Mouse (Mus musculus) hindbrain, embryonic 12.5 days (tissue): ENCODE results near the gene Decr2. TPM values are rescaled to one million over a fixed set of nuclear protein-coding genes. Genes with fewer than 3 reads are reported as not detected.

Experiments
- ATAC-seq: fragments of 200-750 bp; cut with Nextera tagmentation; 2 replicates; pipeline ENCODE4 v1.8.0; 2017; ENCODE audit warnings: moderate TSS enrichment; ENCODE audit not compliant: low FRiP score
- H3K27ac ChIP-seq: fragments of 300-500 bp; sonication (generic); 2 replicates; pipeline ENCODE4 v1.5.1; 2016; ENCODE audit warnings: mild to moderate bottlenecking
- H3K27me3 ChIP-seq: fragments of 300-500 bp; sonication (generic); 2 replicates; pipeline ENCODE4 v1.6.1; 2016; ENCODE audit warnings: mild to moderate bottlenecking
- H3K36me3 ChIP-seq: fragments of 300-500 bp; sonication (generic); 2 replicates; pipeline ENCODE4 v1.6.1; 2016; ENCODE audit warnings: mild to moderate bottlenecking
- H3K4me1 ChIP-seq: fragments of 300-500 bp; sonication (generic); 2 replicates; pipeline ENCODE4 v1.6.1; 2016
- H3K4me2 ChIP-seq: fragments of 300-500 bp; sonication (generic); replicated peaks from 2 replicates; pipeline ENCODE4 v1.6.1; 2016; ENCODE audit warnings: mild to moderate bottlenecking
- H3K4me3 ChIP-seq: fragments of 300-500 bp; sonication (generic); 2 replicates; pipeline ENCODE4 v1.5.1; 2016; ENCODE audit warnings: mild to moderate bottlenecking
- H3K9ac ChIP-seq: fragments of 300-500 bp; sonication (generic); 2 replicates; pipeline ENCODE4 v1.6.1; 2016; ENCODE audit warnings: mild to moderate bottlenecking, moderate library complexity
- H3K9me3 ChIP-seq: fragments of 300-500 bp; sonication (generic); replicated peaks from 2 replicates; pipeline ENCODE4 v1.6.1; 2016; ENCODE audit warnings: mild to moderate bottlenecking
- WGBS: fragments of 180-500 bp; shearing (Covaris S2); methylation state at CpG from one replicate; pipeline ENCODE4 v1.1.7; 2016; 5-methylcytosine and 5-hydroxymethylcytosine counted together
- polyA plus RNA-seq: library from polyadenylated mRNA; unstranded; fragments of >200 nt; fragmentation: Nextera tagmentation; extraction: Ambion mirVana; gene quantifications from 2 replicates; pipeline ENCODE4 v1.2.1, GENCODE M21; 2016

Decr2 gene
- polyA plus RNA-seq, 1 experiment from 2014 or later: 33.8 TPM

DNA sequence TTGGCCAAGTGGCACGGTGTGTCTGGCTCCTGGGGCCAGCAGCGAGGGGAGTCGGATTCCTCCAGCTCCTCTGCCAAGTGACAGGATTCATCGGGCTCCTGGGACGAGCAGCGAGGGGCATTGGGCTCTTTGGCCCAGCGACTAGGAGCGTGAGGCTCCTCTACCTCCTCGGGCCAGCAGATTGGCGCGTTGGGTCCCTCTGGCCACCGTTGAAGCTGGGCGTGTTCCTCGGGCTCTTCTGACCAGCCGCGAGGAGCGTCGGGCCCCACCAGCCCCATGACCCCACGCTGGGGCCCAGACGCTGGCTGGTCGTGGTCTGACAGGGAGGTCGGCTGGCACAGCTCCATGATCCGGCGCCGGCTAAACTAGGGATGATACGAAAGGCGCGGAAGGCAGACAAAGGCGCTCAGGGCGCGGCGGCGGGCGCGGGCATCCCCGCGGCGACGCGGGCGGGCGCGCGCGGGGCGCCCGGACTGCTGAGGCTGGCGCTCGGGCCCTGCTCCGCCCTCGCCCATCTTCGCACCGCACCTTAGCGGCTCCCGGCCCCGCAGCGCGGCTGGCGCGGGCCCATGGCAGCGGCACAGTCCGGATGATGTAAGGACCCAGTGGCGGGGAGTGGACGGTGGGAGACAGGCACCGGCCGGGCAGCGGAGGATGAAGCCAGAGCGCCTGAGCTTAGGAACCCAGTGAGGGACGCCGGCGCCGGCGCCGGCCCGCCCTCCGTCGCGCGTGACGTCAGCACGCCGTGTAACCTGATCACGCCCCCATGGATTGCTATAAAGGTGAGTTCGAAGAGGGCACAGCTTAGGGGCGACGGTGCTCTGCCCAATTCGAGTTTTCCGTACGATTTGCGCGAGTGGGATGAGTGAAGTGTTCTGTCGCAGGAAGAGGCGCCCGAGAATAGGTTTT is 21.1 kb downstream of the Decr2 start, which contains the start of gene Rab11fip3:
Gene Rab11fip3 (minus strand): TSS at position 725 of the 909 bp plus-strand sequence.
- peak within 1 kb of the TSS; percentile 94 for H3K27ac ChIP-seq
- peak within 1 kb of the TSS; percentile 74 for H3K4me3 ChIP-seq
- peaks cover 14% of the 10 kb centered on the region; the same call in 1 of the 2 replicates for H3K27me3 ChIP-seq
- peaks cover 9% of the 10 kb centered on the region for H3K36me3 ChIP-seq
- no peaks in the 10 kb centered on the region for H3K9me3 ChIP-seq
- under 1% methylated on average over 91 of the region's 94 CpGs for WGBS
- ATAC-seq: peak; percentile 93
- H3K4me2 ChIP-seq: peak within 1 kb of the TSS; percentile 100
- H3K9ac ChIP-seq: peak within 1 kb of the TSS; percentile 85
- peaks cover 47% of the 10 kb centered on the region for H3K4me1 ChIP-seq

DNA sequence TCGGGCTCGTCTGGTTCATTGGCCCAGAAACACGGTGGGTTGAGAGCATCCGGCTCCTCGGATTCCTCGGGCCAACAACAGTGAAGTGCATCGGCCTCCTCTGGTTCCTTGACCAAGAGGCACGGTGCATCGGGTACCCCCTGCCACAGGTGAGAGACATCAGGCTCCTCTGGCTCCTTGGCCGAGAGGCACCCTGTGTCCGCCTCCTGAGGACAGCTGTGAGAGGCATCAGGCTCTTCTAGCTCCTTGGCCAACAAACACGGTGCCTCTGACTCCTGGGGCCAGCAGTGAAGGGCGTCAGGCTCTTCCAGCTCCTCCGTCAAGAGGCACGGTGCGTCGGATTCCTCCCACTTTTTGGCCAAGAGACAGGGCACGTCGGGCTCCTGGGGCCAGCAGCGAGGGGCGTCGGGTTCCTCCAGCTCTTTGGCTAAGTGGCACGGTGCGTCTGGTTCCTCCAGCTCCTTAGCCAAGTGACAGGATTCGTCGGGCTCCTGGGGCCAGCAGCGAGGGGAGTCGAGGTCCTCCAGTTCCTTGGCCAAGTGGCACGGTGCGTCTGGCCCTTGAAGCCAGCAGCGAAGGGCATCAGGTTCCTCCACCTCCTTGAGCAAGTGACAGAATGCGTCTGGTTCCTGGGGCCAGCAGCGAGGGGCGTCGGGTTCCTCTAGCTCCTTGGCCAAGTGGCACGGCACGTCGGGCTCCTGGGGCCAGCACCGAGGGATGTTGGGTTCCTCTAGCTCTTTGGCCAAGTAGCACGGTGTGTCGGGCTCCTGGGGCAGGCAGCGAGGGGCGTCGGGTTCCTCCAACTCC is 21.9 kb downstream of the Decr2 start:
- Histone ChIP-seq H3K27ac (peak overlapping the region; percentile 94; the same call in 1 of the 2 replicates), H3K9me3 (no peaks in the 10 kb centered on the region), H3K36me3 (peaks cover 15% of the 10 kb centered on the region), H3K27me3 (peaks cover 13% of the 10 kb centered on the region; the same call in 1 of the 2 replicates), H3K4me1 (peaks cover 53% of the 10 kb centered on the region), H3K9ac (peak overlapping the region; percentile 85), H3K4me2 (peak overlapping the region; percentile 100), H3K4me3 (peak overlapping the region; percentile 74)
- 2% methylated on average over 44 of the region's 44 CpGs for WGBS
- ATAC-seq: no peak

DNA sequence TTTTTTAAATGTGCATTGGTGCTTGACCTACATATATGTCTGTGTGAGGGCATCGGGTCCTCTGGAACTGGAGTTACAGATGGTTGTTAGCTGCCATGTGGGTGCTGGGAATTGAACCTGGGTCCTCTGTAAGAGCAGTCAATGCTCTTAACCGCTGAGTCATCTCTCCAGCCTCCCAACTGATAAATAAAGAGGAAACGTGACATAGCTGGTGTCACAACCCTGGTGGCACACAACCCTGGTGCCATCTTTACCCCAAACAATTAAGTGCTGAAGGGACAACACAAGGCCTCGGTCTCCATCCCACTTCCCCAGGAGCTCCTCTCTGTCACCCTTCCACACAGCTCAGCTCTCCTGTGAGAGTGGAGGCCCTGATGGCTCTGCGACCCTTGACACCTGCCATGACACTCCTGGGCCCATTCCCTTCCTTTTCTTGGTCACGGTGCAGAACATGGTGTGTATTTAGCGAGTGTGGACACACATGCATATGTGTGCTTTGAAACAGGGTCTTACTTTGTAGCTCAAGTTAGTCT is 23.6 kb downstream of the Decr2 start:
- H3K9ac ChIP-seq: peak overlapping the region; percentile 85; the same call in 1 of the 2 replicates
- no peak for ATAC-seq
- WGBS: 90% methylated on average over 7 of the region's 7 CpGs
- peaks cover 10% of the 10 kb centered on the region; the same call in 1 of the 2 replicates for H3K27me3 ChIP-seq
- H3K36me3 ChIP-seq: peaks cover 21% of the 10 kb centered on the region
- no peak overlapping the region for H3K27ac ChIP-seq
- H3K4me1 ChIP-seq: peaks cover 60% of the 10 kb centered on the region
- peak overlapping the region; percentile 74 for H3K4me3 ChIP-seq
- no peaks in the 10 kb centered on the region for H3K9me3 ChIP-seq
- peak overlapping the region; percentile 100 for H3K4me2 ChIP-seq

DNA sequence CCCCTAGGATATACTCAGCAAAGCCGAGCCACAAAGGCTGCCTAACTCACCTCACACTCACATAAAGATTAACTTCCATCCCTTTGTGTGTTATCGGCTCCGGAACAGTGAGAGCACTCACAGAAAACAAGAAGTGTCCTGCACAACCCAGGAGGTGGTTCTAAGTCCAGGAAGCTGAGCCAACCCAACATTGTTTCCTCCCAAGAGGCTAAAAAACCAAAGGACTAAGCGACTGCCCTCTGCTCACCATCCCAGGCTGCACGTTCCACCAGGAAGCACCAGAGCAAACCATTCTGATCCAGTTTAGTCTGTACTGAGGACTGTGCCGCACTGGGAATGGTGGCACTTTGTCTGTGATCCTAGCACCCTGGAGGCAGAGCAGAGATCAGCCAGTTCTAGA is 25.2 kb downstream of the Decr2 start:
- 66% methylated on average over 6 of the region's 6 CpGs for WGBS

DNA sequence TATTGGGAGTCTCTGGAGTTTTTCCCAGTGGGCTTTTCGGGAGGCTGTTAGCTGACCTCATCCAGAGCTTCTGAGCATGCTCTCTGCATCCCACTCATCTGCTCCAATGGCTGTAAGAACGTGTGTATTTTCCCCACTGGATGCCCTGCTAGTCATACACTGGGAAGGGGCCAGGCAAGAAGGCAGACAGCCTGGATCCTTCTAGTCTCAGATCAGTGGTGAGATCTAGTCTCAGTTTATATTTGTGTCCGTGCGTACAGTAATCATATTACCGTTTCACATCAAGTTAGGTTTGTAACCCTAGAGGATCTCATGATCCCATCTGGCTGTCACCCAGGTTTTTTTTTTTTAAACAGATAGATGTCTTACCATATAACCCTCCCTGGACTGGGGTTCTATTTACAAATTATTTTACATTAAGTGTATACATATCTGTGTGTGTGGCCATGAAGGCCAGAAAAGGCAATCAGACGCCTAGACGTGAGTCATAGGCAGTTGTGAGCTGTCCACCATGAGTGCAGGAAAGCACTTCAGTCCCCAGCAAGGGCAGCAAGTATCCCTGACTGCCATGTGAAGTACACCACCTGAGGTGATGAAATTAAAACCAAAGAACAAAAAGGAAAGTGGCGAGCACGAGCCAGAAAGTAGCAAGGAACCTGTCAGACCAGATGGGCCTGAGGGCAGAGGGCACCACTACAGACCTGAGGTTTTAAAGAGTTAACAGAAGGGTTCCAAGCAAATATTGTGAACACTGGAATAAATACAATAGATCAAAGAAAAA is 32.2 kb downstream of the Decr2 start:
- Histone ChIP-seq H3K27me3 (no peaks in the 10 kb centered on the region), H3K4me3 (no peak overlapping the region), H3K4me2 (no peak overlapping the region), H3K36me3 (peaks cover 44% of the 10 kb centered on the region), H3K4me1 (peaks cover 13% of the 10 kb centered on the region), H3K27ac (no peak overlapping the region), H3K9me3 (no peaks in the 10 kb centered on the region), H3K9ac (no peak overlapping the region)
- ATAC-seq: no peak
- 81% methylated on average over 9 of the region's 9 CpGs for WGBS

More for the DNA sequence above, 25.2 kb downstream of the Decr2 start:
- Histone ChIP-seq H3K9ac (peak overlapping the region; percentile 43), H3K4me1 (peaks cover 57% of the 10 kb centered on the region), H3K9me3 (no peaks in the 10 kb centered on the region), H3K4me2 (peak overlapping the region; percentile 36), H3K36me3 (peaks cover 27% of the 10 kb centered on the region), H3K27ac (no peak overlapping the region), H3K27me3 (no peaks in the 10 kb centered on the region), H3K4me3 (peak overlapping the region; percentile 17; the same call in 1 of the 2 replicates)
- ATAC-seq: no peak

DNA sequence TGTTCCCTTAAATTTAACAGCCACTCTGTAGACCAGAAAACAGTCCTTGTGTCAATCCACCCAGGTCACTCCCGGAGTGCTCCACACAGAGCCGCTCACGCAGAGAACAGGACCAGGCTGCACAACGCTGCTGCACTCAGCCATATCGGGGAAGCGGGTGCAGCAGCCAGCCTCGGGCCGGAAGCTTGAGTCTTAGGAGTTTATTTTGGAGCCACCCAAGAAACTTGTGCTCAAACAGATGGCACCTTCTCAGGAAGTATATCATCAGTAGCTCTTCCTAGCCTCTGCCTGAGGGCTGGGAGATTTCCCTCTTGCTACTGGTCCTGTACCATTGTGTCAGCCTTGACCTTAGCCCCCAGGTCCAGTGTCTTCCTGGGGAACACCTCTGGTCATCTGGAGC is 32.9 kb downstream of the Decr2 start:
- Histone ChIP-seq H3K4me1 (peaks cover 12% of the 10 kb centered on the region), H3K27ac (no peak overlapping the region), H3K9ac (no peak overlapping the region), H3K9me3 (no peaks in the 10 kb centered on the region), H3K4me3 (no peak overlapping the region), H3K4me2 (no peak overlapping the region), H3K27me3 (no peaks in the 10 kb centered on the region), H3K36me3 (peaks cover 44% of the 10 kb centered on the region)
- WGBS: 93% methylated on average over 8 of the region's 8 CpGs
- ATAC-seq: no peak

DNA sequence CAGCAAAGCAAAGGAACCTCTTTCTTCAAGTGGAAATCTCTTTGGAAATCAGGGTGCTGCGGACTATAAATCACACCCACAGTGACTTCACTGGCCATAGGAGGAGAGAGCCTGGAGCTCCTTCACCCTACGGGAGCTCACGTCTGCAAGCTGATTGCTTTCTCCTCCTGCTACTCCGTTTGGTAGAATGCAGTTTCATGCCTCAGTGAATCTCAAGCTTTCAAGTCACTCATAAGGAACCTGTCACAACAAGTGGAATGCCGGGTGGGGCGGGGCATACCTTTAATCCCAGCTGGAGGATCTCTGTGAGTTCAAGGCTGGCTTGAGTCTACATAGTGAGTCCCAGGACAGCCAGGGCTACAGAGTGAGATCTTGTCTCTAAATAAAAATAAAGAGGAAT is 35.0 kb downstream of the Decr2 start:
- H3K9me3 ChIP-seq: no peaks in the 10 kb centered on the region
- 54% methylated on average over 6 of the region's 6 CpGs for WGBS

DNA sequence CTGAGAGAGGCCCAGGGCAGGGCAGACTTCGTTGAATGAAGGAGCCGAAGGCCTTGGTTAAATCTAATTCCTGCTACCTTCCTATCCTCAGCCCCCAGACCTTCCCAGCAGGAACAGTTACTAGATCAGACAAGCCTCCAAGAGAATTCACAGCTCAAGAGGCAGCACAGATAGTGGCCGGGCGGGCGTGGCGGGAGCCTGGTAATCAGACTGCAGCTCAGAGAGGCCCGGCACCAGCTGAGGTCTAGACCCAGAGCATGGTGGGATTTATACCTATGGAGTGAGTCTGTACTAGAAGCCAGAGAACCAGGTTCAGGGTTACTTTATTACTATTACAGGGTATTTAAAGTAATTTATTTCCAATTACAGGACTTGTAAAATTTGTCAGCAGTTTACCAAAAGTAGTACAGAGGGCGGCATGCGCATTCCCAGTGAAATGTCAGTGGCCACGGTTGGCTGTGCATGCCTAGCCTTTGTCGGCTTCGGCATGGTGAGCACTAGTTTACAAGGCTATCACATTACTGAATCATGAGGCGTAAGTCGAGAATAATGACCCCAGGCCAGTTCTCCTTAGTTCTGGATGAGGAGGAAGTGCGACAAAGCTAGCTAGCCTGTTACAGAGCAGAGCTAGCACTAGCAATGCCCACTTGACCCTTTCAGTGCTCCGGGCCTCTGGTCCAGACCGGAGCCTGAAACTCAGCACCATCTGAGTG is 35.8 kb downstream of the Decr2 start:
- H3K27ac ChIP-seq: no peak overlapping the region
- H3K4me3 ChIP-seq: no peak overlapping the region
- peaks cover 5% of the 10 kb centered on the region; the same call in 1 of the 2 replicates for H3K4me1 ChIP-seq
- no peak for ATAC-seq
- no peak overlapping the region for H3K4me2 ChIP-seq
- WGBS: 72% methylated on average over 17 of the region's 17 CpGs
- H3K9me3 ChIP-seq: no peaks in the 10 kb centered on the region
- H3K36me3 ChIP-seq: peaks cover 27% of the 10 kb centered on the region
- H3K27me3 ChIP-seq: no peaks in the 10 kb centered on the region
- H3K9ac ChIP-seq: no peak overlapping the region

More for the DNA sequence above, 35.0 kb downstream of the Decr2 start:
- H3K4me3 ChIP-seq: no peak overlapping the region
- no peak for ATAC-seq
- H3K4me1 ChIP-seq: peaks cover 5% of the 10 kb centered on the region; the same call in 1 of the 2 replicates
- peaks cover 35% of the 10 kb centered on the region for H3K36me3 ChIP-seq
- H3K4me2 ChIP-seq: no peak overlapping the region
- no peak overlapping the region for H3K9ac ChIP-seq
- H3K27ac ChIP-seq: no peak overlapping the region
- no peaks in the 10 kb centered on the region for H3K27me3 ChIP-seq

DNA sequence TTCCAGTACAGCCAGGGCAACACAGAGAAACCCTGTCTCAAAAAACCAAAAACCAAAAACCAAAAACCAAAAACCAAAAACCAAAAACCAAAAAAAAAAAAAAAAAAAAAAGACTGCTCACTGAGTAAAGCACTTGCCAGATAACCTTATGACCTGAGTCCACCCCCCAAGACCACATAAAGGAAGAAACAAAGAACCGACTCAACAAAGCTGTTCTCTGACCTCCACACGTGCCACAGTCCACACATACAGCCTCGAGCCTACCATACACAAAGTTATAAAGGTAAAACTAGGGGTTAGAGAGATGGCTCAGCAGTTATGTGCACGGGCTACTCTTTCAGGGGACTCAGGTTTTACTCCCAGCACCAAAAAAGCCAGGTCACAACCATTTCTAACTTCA is 37.4 kb downstream of the Decr2 start:
- no peak for ATAC-seq
- no peaks in the 10 kb centered on the region for H3K27me3 ChIP-seq
- WGBS: 83% methylated on average over 4 of the region's 4 CpGs
- no peak overlapping the region for H3K4me3 ChIP-seq
- H3K4me1 ChIP-seq: peaks cover 5% of the 10 kb centered on the region; the same call in 1 of the 2 replicates
- H3K9me3 ChIP-seq: no peaks in the 10 kb centered on the region
- H3K4me2 ChIP-seq: no peak overlapping the region
- H3K9ac ChIP-seq: no peak overlapping the region
- peaks cover 16% of the 10 kb centered on the region; the same call in 1 of the 2 replicates for H3K36me3 ChIP-seq
- no peak overlapping the region for H3K27ac ChIP-seq

DNA sequence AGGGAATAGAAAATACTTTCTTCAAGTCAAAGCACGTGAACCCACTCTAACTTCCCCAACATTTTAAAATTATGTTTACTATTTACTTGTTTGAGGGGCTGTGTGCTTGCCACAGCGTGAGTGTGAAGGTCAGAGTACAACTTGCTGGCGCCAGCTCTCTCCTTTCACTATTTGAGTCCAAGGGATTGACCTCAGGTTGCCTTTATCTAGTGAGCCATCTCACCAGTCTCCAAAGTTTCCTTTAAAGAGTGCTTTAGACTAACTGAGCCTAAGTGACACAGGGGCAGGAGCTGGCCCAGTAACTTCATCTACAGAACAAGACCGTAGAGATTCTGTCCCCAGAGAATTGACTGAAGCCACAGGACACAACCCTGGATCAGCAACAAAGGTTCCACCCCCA is 38.1 kb downstream of the Decr2 start:
- no peaks in the 10 kb centered on the region for H3K9me3 ChIP-seq
- H3K27me3 ChIP-seq: no peaks in the 10 kb centered on the region
- no peak overlapping the region for H3K4me2 ChIP-seq
- no peak overlapping the region for H3K9ac ChIP-seq
- no peak overlapping the region for H3K4me3 ChIP-seq
- no peak for ATAC-seq
- WGBS: 92% methylated on average over 4 of the region's 4 CpGs
- H3K27ac ChIP-seq: no peak overlapping the region
- peaks cover 10% of the 10 kb centered on the region; the same call in 1 of the 2 replicates for H3K36me3 ChIP-seq
- H3K4me1 ChIP-seq: peaks cover 8% of the 10 kb centered on the region; the same call in 1 of the 2 replicates

DNA sequence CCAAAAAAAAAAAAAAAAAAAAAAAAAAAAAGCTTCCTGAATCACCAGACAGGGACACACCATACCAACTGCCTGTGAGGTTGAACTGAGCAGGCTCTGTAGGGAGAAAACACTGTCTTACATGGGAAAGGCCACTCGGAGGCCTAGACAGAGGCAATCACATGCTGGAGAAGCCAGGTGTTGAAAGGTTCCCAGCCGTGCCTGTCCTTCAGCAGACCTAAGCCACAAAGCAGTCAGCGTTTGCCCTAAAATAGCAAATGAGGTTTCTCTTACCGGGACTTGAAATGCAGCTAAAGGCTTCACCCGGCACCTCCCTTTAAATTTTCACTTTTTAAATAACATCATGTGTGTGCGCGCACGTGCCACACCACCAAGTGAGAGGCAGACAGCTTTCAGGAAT is 42.0 kb downstream of the Decr2 start:
- ATAC-seq: no peak
- WGBS: 79% methylated on average over 8 of the region's 8 CpGs
- Histone ChIP-seq H3K4me2 (no peak overlapping the region), H3K36me3 (no peaks in the 10 kb centered on the region), H3K27me3 (no peaks in the 10 kb centered on the region), H3K9ac (no peak overlapping the region), H3K9me3 (no peaks in the 10 kb centered on the region), H3K4me3 (no peak overlapping the region), H3K4me1 (peaks cover 30% of the 10 kb centered on the region), H3K27ac (no peak overlapping the region)
